Mouse (Mus musculus): ENCODE measurements around the gene Cpne8. TPM values are rescaled to one million over a fixed set of nuclear protein-coding genes. Genes with fewer than 3 reads are reported as not detected.

Gene Cpne8
- polyA plus RNA-seq, 1 experiment from 2014 or later, result 10.4 TPM

- H3K4me1 ChIP-seq (replicated peaks; ENCODE audit: control insufficient read depth, insufficient read depth, low read length), result no peaks in the 10 kb centered on the region
- no peak overlapping the region for H3K27ac ChIP-seq (ENCODE audit: low read depth, low read length)
- DNase-seq (ENCODE audit: low spot score), result peak; percentile 3
- H3K4me3 ChIP-seq (ENCODE audit: low read depth, low read length), result no peak overlapping the region
- WGBS, result 74% methylated on average over 5 of the region's 5 CpGs
- no peak overlapping the region for H3K4me2 ChIP-seq (replicated peaks; ENCODE audit: low read depth, low read length)
- H3K9ac ChIP-seq (ENCODE audit: low read depth, low read length), result no peak overlapping the region
- ATAC-seq (ENCODE audit: low FRiP score), result no peak
- no peaks in the 10 kb centered on the region for H3K9me3 ChIP-seq (ENCODE audit: control insufficient read depth, low read length)
- H3K27me3 ChIP-seq (ENCODE audit: control insufficient read depth, insufficient read depth, low read length), result no peaks in the 10 kb centered on the region
- no peaks in the 10 kb centered on the region for H3K36me3 ChIP-seq (ENCODE audit: control insufficient read depth, insufficient read depth, low read length)
These were observed 75.6 kb downstream of the Cpne8 start for GRCm38 (mm10) chr15:90603676-90604075.

GRCm38 (mm10) chr15:90597715-90598497, 81.3 kb downstream of the Cpne8 start:
- H3K9ac ChIP-seq (ENCODE audit: low read depth, low read length), result no peak overlapping the region
- DNase-seq (ENCODE audit: low spot score) (no peak), ATAC-seq (ENCODE audit: low FRiP score) (no peak)
- H3K9me3 ChIP-seq (ENCODE audit: control insufficient read depth, low read length), result no peaks in the 10 kb centered on the region
- no peaks in the 10 kb centered on the region for H3K27me3 ChIP-seq (ENCODE audit: control insufficient read depth, insufficient read depth, low read length)
- no peak overlapping the region for H3K4me3 ChIP-seq (ENCODE audit: low read depth, low read length)
- no peaks in the 10 kb centered on the region for H3K36me3 ChIP-seq (ENCODE audit: control insufficient read depth, insufficient read depth, low read length)
- 70% methylated on average over 6 of the region's 6 CpGs for WGBS
- no peaks in the 10 kb centered on the region for H3K4me1 ChIP-seq (replicated peaks; ENCODE audit: control insufficient read depth, insufficient read depth, low read length)
- H3K27ac ChIP-seq (ENCODE audit: low read depth, low read length), result no peak overlapping the region
- no peak overlapping the region for H3K4me2 ChIP-seq (replicated peaks; ENCODE audit: low read depth, low read length)

GRCm38 (mm10) chr15:90595592-90595991, 83.6 kb downstream of the Cpne8 start:
- Histone ChIP-seq H3K27me3 (ENCODE audit: control insufficient read depth, insufficient read depth, low read length) (no peaks in the 10 kb centered on the region), H3K36me3 (ENCODE audit: control insufficient read depth, insufficient read depth, low read length) (no peaks in the 10 kb centered on the region), H3K4me1 (replicated peaks; ENCODE audit: control insufficient read depth, insufficient read depth, low read length) (no peaks in the 10 kb centered on the region), H3K4me2 (replicated peaks; ENCODE audit: low read depth, low read length) (no peak overlapping the region), H3K4me3 (ENCODE audit: low read depth, low read length) (no peak overlapping the region), H3K27ac (ENCODE audit: low read depth, low read length) (no peak overlapping the region), H3K9ac (ENCODE audit: low read depth, low read length) (no peak overlapping the region), H3K9me3 (ENCODE audit: control insufficient read depth, low read length) (no peaks in the 10 kb centered on the region)
- WGBS, result 89% methylated on average over 2 of the region's 2 CpGs
- DNase-seq (ENCODE audit: low spot score) (no peak), ATAC-seq (ENCODE audit: low FRiP score) (no peak)

GRCm38 (mm10) chr15:90589587-90589986, 89.6 kb downstream of the Cpne8 start:
- no peak for ATAC-seq (ENCODE audit: low FRiP score)
- Histone ChIP-seq H3K9me3 (ENCODE audit: control insufficient read depth, low read length) (no peaks in the 10 kb centered on the region), H3K36me3 (ENCODE audit: control insufficient read depth, insufficient read depth, low read length) (no peaks in the 10 kb centered on the region), H3K4me3 (ENCODE audit: low read depth, low read length) (no peak overlapping the region), H3K4me1 (replicated peaks; ENCODE audit: control insufficient read depth, insufficient read depth, low read length) (no peaks in the 10 kb centered on the region), H3K27me3 (ENCODE audit: control insufficient read depth, insufficient read depth, low read length) (no peaks in the 10 kb centered on the region), H3K27ac (ENCODE audit: low read depth, low read length) (no peak overlapping the region), H3K9ac (ENCODE audit: low read depth, low read length) (no peak overlapping the region), H3K4me2 (replicated peaks; ENCODE audit: low read depth, low read length) (no peak overlapping the region)
- WGBS, result 72% methylated on average over 7 of the region's 7 CpGs
- DNase-seq (ENCODE audit: low spot score), result no peak

- Histone ChIP-seq H3K4me1 (replicated peaks; ENCODE audit: control insufficient read depth, insufficient read depth, low read length) (no peaks in the 10 kb centered on the region), H3K4me3 (ENCODE audit: low read depth, low read length) (no peak overlapping the region), H3K27me3 (ENCODE audit: control insufficient read depth, insufficient read depth, low read length) (no peaks in the 10 kb centered on the region), H3K4me2 (replicated peaks; ENCODE audit: low read depth, low read length) (no peak overlapping the region), H3K27ac (ENCODE audit: low read depth, low read length) (no peak overlapping the region), H3K36me3 (ENCODE audit: control insufficient read depth, insufficient read depth, low read length) (no peaks in the 10 kb centered on the region), H3K9ac (ENCODE audit: low read depth, low read length) (no peak overlapping the region), H3K9me3 (ENCODE audit: control insufficient read depth, low read length) (no peaks in the 10 kb centered on the region)
- DNase-seq (ENCODE audit: low spot score) (no peak), ATAC-seq (ENCODE audit: low FRiP score) (no peak)
- 93% methylated on average over 3 of the region's 3 CpGs for WGBS
These were observed 101.8 kb downstream of the Cpne8 start for GRCm38 (mm10) chr15:90577402-90577801.

- Histone ChIP-seq H3K4me1 (replicated peaks; ENCODE audit: control insufficient read depth, insufficient read depth, low read length) (no peaks in the 10 kb centered on the region), H3K27me3 (ENCODE audit: control insufficient read depth, insufficient read depth, low read length) (no peaks in the 10 kb centered on the region), H3K27ac (ENCODE audit: low read depth, low read length) (no peak overlapping the region), H3K9ac (ENCODE audit: low read depth, low read length) (no peak overlapping the region), H3K4me2 (replicated peaks; ENCODE audit: low read depth, low read length) (no peak overlapping the region), H3K9me3 (ENCODE audit: control insufficient read depth, low read length) (no peaks in the 10 kb centered on the region), H3K36me3 (ENCODE audit: control insufficient read depth, insufficient read depth, low read length) (no peaks in the 10 kb centered on the region), H3K4me3 (ENCODE audit: low read depth, low read length) (no peak overlapping the region)
- ATAC-seq (ENCODE audit: low FRiP score) (no peak), DNase-seq (ENCODE audit: low spot score) (no peak)
- WGBS, result 92% methylated on average over 4 of the region's 4 CpGs
These were observed 110.0 kb downstream of the Cpne8 start for GRCm38 (mm10) chr15:90569246-90569645.

GRCm38 (mm10) chr15:90568050-90568449, 111.2 kb downstream of the Cpne8 start:
- no peaks in the 10 kb centered on the region for H3K36me3 ChIP-seq (ENCODE audit: control insufficient read depth, insufficient read depth, low read length)
- H3K4me1 ChIP-seq (replicated peaks; ENCODE audit: control insufficient read depth, insufficient read depth, low read length), result no peaks in the 10 kb centered on the region

GRCm38 (mm10) chr15:90563996-90564395, 115.2 kb downstream of the Cpne8 start:
- Histone ChIP-seq H3K9me3 (ENCODE audit: control insufficient read depth, low read length) (no peaks in the 10 kb centered on the region), H3K9ac (ENCODE audit: low read depth, low read length) (no peak overlapping the region), H3K4me2 (replicated peaks; ENCODE audit: low read depth, low read length) (no peak overlapping the region), H3K36me3 (ENCODE audit: control insufficient read depth, insufficient read depth, low read length) (no peaks in the 10 kb centered on the region), H3K27me3 (ENCODE audit: control insufficient read depth, insufficient read depth, low read length) (no peaks in the 10 kb centered on the region), H3K4me1 (replicated peaks; ENCODE audit: control insufficient read depth, insufficient read depth, low read length) (no peaks in the 10 kb centered on the region), H3K27ac (ENCODE audit: low read depth, low read length) (no peak overlapping the region), H3K4me3 (ENCODE audit: low read depth, low read length) (no peak overlapping the region)
- ATAC-seq (ENCODE audit: low FRiP score) (no peak), DNase-seq (ENCODE audit: low spot score) (no peak)
- 68% methylated on average over 3 of the region's 3 CpGs for WGBS

More at GRCm38 (mm10) chr15:90568050-90568449, 111.2 kb downstream of the Cpne8 start:
- no peaks in the 10 kb centered on the region for H3K9me3 ChIP-seq (ENCODE audit: control insufficient read depth, low read length)
- no peak overlapping the region for H3K4me3 ChIP-seq (ENCODE audit: low read depth, low read length)
- no peaks in the 10 kb centered on the region for H3K27me3 ChIP-seq (ENCODE audit: control insufficient read depth, insufficient read depth, low read length)
- 83% methylated on average over 4 of the region's 4 CpGs for WGBS
- DNase-seq (ENCODE audit: low spot score) (no peak), ATAC-seq (ENCODE audit: low FRiP score) (no peak)
- H3K27ac ChIP-seq (ENCODE audit: low read depth, low read length), result no peak overlapping the region
- no peak overlapping the region for H3K9ac ChIP-seq (ENCODE audit: low read depth, low read length)
- no peak overlapping the region for H3K4me2 ChIP-seq (replicated peaks; ENCODE audit: low read depth, low read length)

GRCm38 (mm10) chr15:90561613-90562012, 117.6 kb downstream of the Cpne8 start:
- H3K36me3 ChIP-seq (ENCODE audit: control insufficient read depth, insufficient read depth, low read length), result no peaks in the 10 kb centered on the region
- H3K9me3 ChIP-seq (ENCODE audit: control insufficient read depth, low read length), result no peaks in the 10 kb centered on the region
- DNase-seq (ENCODE audit: low spot score), result peak; percentile 9
- no peak overlapping the region for H3K4me3 ChIP-seq (ENCODE audit: low read depth, low read length)
- H3K27ac ChIP-seq (ENCODE audit: low read depth, low read length), result no peak overlapping the region
- H3K4me1 ChIP-seq (replicated peaks; ENCODE audit: control insufficient read depth, insufficient read depth, low read length), result no peaks in the 10 kb centered on the region
- H3K4me2 ChIP-seq (replicated peaks; ENCODE audit: low read depth, low read length), result no peak overlapping the region
- H3K9ac ChIP-seq (ENCODE audit: low read depth, low read length), result no peak overlapping the region
- no peak for ATAC-seq (ENCODE audit: low FRiP score)
- WGBS, result 59% methylated on average over 12 of the region's 12 CpGs
- H3K27me3 ChIP-seq (ENCODE audit: control insufficient read depth, insufficient read depth, low read length), result no peaks in the 10 kb centered on the region

Measured in hindbrain, embryonic 11.5 days (tissue).